Mouse (Mus musculus): Measurements from ENCODE around the gene Fbxo21.

DNA sequence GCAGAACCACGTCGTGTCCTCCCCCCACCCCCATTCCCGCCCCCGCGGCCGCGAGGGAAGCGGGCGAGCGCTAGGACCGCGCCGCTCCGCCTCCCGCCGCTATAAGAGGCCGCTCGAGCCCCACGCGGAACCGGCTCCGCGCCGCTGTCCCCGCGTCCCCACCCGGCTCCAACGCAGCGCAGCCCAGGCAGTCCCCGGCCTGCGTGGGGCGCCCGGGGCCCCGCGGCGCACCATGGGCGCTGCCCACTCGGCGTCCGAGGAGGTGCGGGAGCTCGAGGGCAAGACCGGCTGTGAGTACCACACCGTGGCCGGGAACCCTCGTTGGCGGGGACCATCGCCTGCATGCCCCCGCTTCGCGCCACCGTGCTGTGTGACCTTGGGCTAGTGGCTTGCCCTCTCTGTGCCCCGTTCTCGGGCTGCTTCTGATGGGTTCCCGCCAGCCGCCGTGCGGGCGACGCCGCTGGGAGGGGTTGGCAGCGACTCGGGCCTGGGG is 51.2 kb downstream of the Fbxo21 start, which contains the start of gene Tesc:
- TF ChIP-seq CTCF (IDR thresholded peaks at IDR 0.05; ENCODE audit: control insufficient read depth, insufficient read depth, insufficient replicate concordance, low read depth, low read length) = no peak
- TF ChIP-seq POLR2A (IDR thresholded peaks at IDR 0.05; ENCODE audit: control insufficient read depth, low read depth, low read length) = no peak
